Mouse (Mus musculus): ENCODE data around the gene Pigp.

DNA sequence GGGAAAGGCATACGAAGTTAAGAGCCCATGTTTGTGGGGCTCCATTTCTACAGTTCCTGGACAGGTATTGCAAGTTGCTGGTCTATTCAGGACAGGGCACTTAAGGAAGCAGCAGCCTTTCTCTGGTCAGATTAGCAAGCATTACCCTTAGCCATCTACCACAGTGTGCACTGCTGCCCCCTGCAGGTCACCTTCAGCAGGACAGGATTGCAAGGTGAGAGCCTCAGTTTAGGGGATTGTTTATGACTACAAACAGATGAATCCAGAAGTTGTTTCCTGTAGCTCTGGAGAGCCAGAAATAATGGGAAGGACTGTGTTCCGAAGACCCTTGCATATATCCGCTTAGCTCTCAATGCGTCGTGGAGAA, 39.8 kb downstream of the Pigp start:
- TF ChIP-seq CHD2 (IDR thresholded peaks at IDR 0.05; ENCODE audit: low read depth, low read length) = no peak
- no peak for TF ChIP-seq ZC3H11A (IDR thresholded peaks at IDR 0.05; ENCODE audit: borderline replicate concordance, low read depth, low read length)
- TF ChIP-seq MAFK (IDR thresholded peaks at IDR 0.05; ENCODE audit: insufficient read depth, low read depth, low read length) = no peak
- no peak for TF ChIP-seq ZNF384 (IDR thresholded peaks at IDR 0.05; ENCODE audit: low read depth, low read length)
- TF ChIP-seq HCFC1 (IDR thresholded peaks at IDR 0.05; ENCODE audit: borderline replicate concordance, insufficient read depth, low read length) = no peak
